8 mouse cellular contexts compared by ENCODE assay signal in genomic region chr1:93114713-93115463, GRCm38 (mm10). TPM values are rescaled to one million over a fixed set of nuclear protein-coding genes. Genes with fewer than 3 reads are reported as not detected.
DNase-seq lines count a peak whose midpoint lies in the region; ATAC-seq and TF ChIP-seq lines count a peak whose summit lies in the region.

No protein-coding gene starts in this region.

- no peaks in the 10 kb centered on the region for H3K36me3 ChIP-seq in limb, embryonic 11.5 days (ENCODE audit: control insufficient read depth, insufficient read depth, low read length)
- H3K36me3 ChIP-seq in midbrain, embryonic 14.5 days (ENCODE audit: control insufficient read depth, insufficient read depth, low read length), result no peaks in the 10 kb centered on the region
- H3K36me3 ChIP-seq in testis, adult 2 months (ENCODE audit: control insufficient read depth, insufficient read depth, low read length), result no peaks in the 10 kb centered on the region

- peak overlapping the region; percentile 59 for H3K4me2 ChIP-seq in limb, embryonic 11.5 days (ENCODE audit: low read depth, severe bottlenecking)
- peak overlapping the region; percentile 73 for H3K4me2 ChIP-seq in midbrain, embryonic 14.5 days (ENCODE audit: low read length)

- no peak for TF ChIP-seq CTCF in testis, adult 2 months (IDR thresholded peaks at IDR 0.05; ENCODE audit: control insufficient read depth, insufficient read depth, insufficient replicate concordance, low read depth, low read length)

- ATAC-seq in common myeloid progenitor, adult 5-6 weeks (replicated peaks; ENCODE audit: low read depth, poor library complexity, severe bottlenecking), result peak; percentile 100
- peak; percentile 99 for ATAC-seq in granulocyte monocyte progenitor cell, adult 5-6 weeks (replicated peaks; ENCODE audit: poor library complexity, severe bottlenecking)
- peak; percentile 99 for ATAC-seq in limb, embryonic 11.5 days (ENCODE audit: insufficient number of reproducible peaks, low FRiP score, low TSS enrichment, low read depth)
- peak; percentile 100 for ATAC-seq in midbrain, embryonic 14.5 days (ENCODE audit: low FRiP score, low TSS enrichment)

- H3K27ac ChIP-seq in limb, embryonic 11.5 days (replicated peaks; ENCODE audit: low read depth, low read length), result no peak overlapping the region
- H3K27ac ChIP-seq in midbrain, embryonic 14.5 days (replicated peaks; ENCODE audit: low read depth, low read length), result peak overlapping the region; percentile 73
- H3K27ac ChIP-seq in testis, adult 2 months (ENCODE audit: control insufficient read depth, insufficient read depth, low read depth, low read length), result peak overlapping the region; percentile 40

- peak; percentile 70; the same call in 1 of the 2 replicates for TF ChIP-seq POLR2A in testis, adult 2 months (IDR thresholded peaks at IDR 0.05; ENCODE audit: control insufficient read depth, low read depth, low read length)

- no peaks in the 10 kb centered on the region for H3K27me3 ChIP-seq in limb, embryonic 11.5 days (ENCODE audit: control insufficient read depth, insufficient read depth, low read length)
- no peaks in the 10 kb centered on the region for H3K27me3 ChIP-seq in midbrain, embryonic 14.5 days (ENCODE audit: control insufficient read depth, insufficient read depth, low read length)
- no peaks in the 10 kb centered on the region for H3K27me3 ChIP-seq in testis, adult 2 months (ENCODE audit: control insufficient read depth, insufficient read depth, low read length)

- no peaks in the 10 kb centered on the region for H3K4me1 ChIP-seq in limb, embryonic 11.5 days (ENCODE audit: control insufficient read depth, insufficient read depth, low read length)
- H3K4me1 ChIP-seq in midbrain, embryonic 14.5 days (ENCODE audit: control insufficient read depth, insufficient read depth, low read length), result peaks cover 12% of the 10 kb centered on the region
- H3K4me1 ChIP-seq in testis, adult 2 months (ENCODE audit: control insufficient read depth, insufficient read depth, low read length), result peaks cover 7% of the 10 kb centered on the region

- 28% methylated on average over 21 of the region's 21 CpGs for WGBS in limb, embryonic 11.5 days
- 19% methylated on average over 21 of the region's 21 CpGs for WGBS in midbrain, embryonic 14.5 days

- peak overlapping the region; percentile 49 for H3K9ac ChIP-seq in limb, embryonic 11.5 days (ENCODE audit: low read length)
- peak overlapping the region; percentile 52 for H3K9ac ChIP-seq in midbrain, embryonic 14.5 days (replicated peaks; ENCODE audit: low read length)

- peak; percentile 26 to 29 for DNase-seq in spleen, postnatal 36 days (ENCODE audit: low spot score in 2 of 2)
- no peak for DNase-seq in spleen, adult 12 weeks (ENCODE audit: low spot score)
- peak; percentile 46 for DNase-seq in kidney, adult 18-20 months
- peak; percentile 98 for DNase-seq in limb, embryonic 11.5 days (ENCODE audit: low spot score)
- peak; percentile 96 for DNase-seq in midbrain, embryonic 14.5 days

- H3K9me3 ChIP-seq in limb, embryonic 11.5 days (ENCODE audit: control insufficient read depth, low read length), result no peaks in the 10 kb centered on the region
- H3K9me3 ChIP-seq in midbrain, embryonic 14.5 days (ENCODE audit: control insufficient read depth, low read length), result no peaks in the 10 kb centered on the region

- peak overlapping the region; percentile 35 for H3K4me3 ChIP-seq in limb, embryonic 11.5 days (ENCODE audit: low read depth, low read length)
- H3K4me3 ChIP-seq in midbrain, embryonic 14.5 days (replicated peaks; ENCODE audit: low read depth, low read length), result peak overlapping the region; percentile 36
- peak overlapping the region; percentile 76 for H3K4me3 ChIP-seq in testis, adult 2 months (ENCODE audit: control insufficient read depth, low read depth, low read length)

RNA-seq across cellular contexts. Expression of gene Kif1a, which starts 13.1 kb away (rescaled TPM):
- total RNA-seq in common myeloid progenitor, adult 5-6 weeks (2017), result not detected in 2 replicates
- total RNA-seq in granulocyte monocyte progenitor cell, adult 5-6 weeks (2014; fragmentation: Nextera tagmentation), result not detected in 2 replicates
- total RNA-seq in granulocyte monocyte progenitor cell, adult 5-6 weeks (2017), result not detected in 2 replicates
- 7.3 and 8.0 TPM in 2 replicates for polyA plus RNA-seq in limb, embryonic 11.5 days (2014; fragmentation: Nextera tagmentation; extraction: Ambion mirVana)
- polyA plus RNA-seq in midbrain, embryonic 14.5 days (2014; fragmentation: Nextera tagmentation; extraction: Ambion mirVana), result 228 and 350 TPM in 2 replicates
- polyA plus RNA-seq in testis, adult 2 months (2012; rRNA removed), result 11.4 and 12.4 TPM in 2 replicates

RNA-seq across cellular contexts. Expression of gene Agxt, which starts 20.2 kb away (rescaled TPM):
- not detected in 2 replicates for total RNA-seq in common myeloid progenitor, adult 5-6 weeks (2017)
- not detected in 2 replicates for total RNA-seq in granulocyte monocyte progenitor cell, adult 5-6 weeks (2014; fragmentation: Nextera tagmentation)
- total RNA-seq in granulocyte monocyte progenitor cell, adult 5-6 weeks (2017), result not detected in 2 replicates
- polyA plus RNA-seq in limb, embryonic 11.5 days (2014; fragmentation: Nextera tagmentation; extraction: Ambion mirVana), result not detected in 2 replicates
- not detected in 2 replicates for polyA plus RNA-seq in midbrain, embryonic 14.5 days (2014; fragmentation: Nextera tagmentation; extraction: Ambion mirVana)
- not detected in 2 replicates for polyA plus RNA-seq in testis, adult 2 months (2012; rRNA removed)

RNA-seq across cellular contexts. Expression of gene 2310007B03Rik, which starts 45.9 kb away (rescaled TPM):
- total RNA-seq in common myeloid progenitor, adult 5-6 weeks (2017), result not detected in 2 replicates
- total RNA-seq in granulocyte monocyte progenitor cell, adult 5-6 weeks (2014; fragmentation: Nextera tagmentation), result not detected in 2 replicates
- not detected in 2 replicates for total RNA-seq in granulocyte monocyte progenitor cell, adult 5-6 weeks (2017)
- 0.16 and 0.25 TPM in 2 replicates for polyA plus RNA-seq in limb, embryonic 11.5 days (2014; fragmentation: Nextera tagmentation; extraction: Ambion mirVana)
- not detected in 2 replicates for polyA plus RNA-seq in midbrain, embryonic 14.5 days (2014; fragmentation: Nextera tagmentation; extraction: Ambion mirVana)
- polyA plus RNA-seq in testis, adult 2 months (2012; rRNA removed), result 0.11 TPM in 1 of 2 replicates, not detected in the other

RNA-seq across cellular contexts. Expression of gene Crocc2, which starts 53.6 kb away (rescaled TPM):
- total RNA-seq in common myeloid progenitor, adult 5-6 weeks (2017), result not detected in 2 replicates
- total RNA-seq in granulocyte monocyte progenitor cell, adult 5-6 weeks (2014; fragmentation: Nextera tagmentation), result not detected in 2 replicates
- total RNA-seq in granulocyte monocyte progenitor cell, adult 5-6 weeks (2017), result not detected in 2 replicates
- 0.28 and 0.32 TPM in 2 replicates for polyA plus RNA-seq in limb, embryonic 11.5 days (2014; fragmentation: Nextera tagmentation; extraction: Ambion mirVana)
- polyA plus RNA-seq in midbrain, embryonic 14.5 days (2014; fragmentation: Nextera tagmentation; extraction: Ambion mirVana), result 0.05 and 0.09 TPM in 2 replicates
- 0.06 and 0.08 TPM in 2 replicates for polyA plus RNA-seq in testis, adult 2 months (2012; rRNA removed)

Comparison
In these comparisons a context has a peak if more than half of its experiments do, and no peak if none do; other contexts are left out.
1. RNA of gene Kif1a, which starts 13.1 kb away (polyA plus RNA-seq): 228 to 350 TPM in midbrain, embryonic 14.5 days; 11.4 to 12.4 TPM in testis, adult 2 months and 7.3 to 8.0 TPM in limb, embryonic 11.5 days; every median in the first group is over 10 times any median in the second.
2. Peak in every context shown above with its lines, with median percentiles within 50 percentile points of each other: ATAC-seq and H3K4me3 ChIP-seq.